Mouse (Mus musculus): ENCODE measurements around the gene Tnrc6b.

Tnrc6b gene

DNA sequence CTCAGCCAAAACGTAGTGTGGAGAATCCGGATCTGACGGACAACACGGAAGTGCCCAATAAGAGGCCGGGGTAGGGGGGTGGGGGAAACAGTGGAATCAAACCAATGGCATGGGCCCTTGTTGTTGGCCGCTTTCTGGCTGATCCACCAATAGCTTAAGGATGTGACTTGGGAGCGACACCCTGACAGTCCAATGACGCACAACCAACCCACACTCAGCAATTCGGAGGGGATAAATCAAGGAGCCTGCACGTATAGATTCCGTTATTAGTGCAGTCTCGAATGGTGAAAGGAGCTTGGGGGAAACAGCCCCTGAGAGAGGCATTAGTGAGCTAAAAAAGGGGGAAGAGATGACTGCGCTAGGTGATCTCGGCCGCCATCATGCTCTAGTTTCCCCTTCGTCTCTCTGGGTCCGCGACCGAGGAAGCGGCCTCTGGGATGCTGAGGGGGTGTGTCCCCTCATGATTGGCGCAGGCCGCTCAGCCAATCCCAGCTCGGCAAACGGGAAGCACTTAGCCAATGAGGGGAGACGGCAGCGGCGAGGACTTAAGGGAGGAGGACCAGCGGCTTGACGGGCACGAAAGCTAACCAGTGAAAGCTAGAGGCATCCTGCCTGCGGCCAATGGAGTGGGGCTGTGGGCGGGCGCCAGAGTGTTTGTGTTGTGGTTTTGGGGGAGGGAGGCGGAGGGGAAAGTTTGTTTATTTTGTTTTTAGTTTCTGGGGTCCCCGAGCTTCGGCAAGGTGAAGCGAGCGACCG lies at the start of gene Tnrc6b:
TSS of gene Tnrc6b (plus strand) at position 706 of the 756 bp plus-strand sequence.
- DNase-seq (ENCODE audit: inconsistent age in 2 of 2, low spot score in 1 of 2), result peak; percentile 99 to 100

DNA sequence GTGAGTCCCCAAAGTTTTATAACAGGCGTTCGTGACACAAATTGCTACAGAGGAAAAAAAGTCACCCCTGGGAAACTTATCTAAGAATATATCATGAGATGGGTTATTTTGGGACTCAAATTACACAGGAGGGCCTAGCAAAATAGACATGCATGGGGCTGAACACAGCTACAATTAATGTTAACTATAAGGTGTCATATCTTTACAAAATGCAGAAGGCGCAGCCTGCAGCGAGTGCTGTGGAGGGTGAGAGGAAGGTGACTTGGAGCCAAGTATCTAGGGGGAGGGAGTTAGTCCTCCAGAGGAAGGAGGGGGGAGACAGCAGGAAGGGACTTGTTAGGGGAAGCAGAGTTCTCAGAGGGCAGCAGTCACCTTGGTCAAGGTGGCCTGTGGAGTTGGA lies 46.7 kb upstream of the Tnrc6b start:
- DNase-seq (ENCODE audit: inconsistent age in 2 of 2, low spot score in 1 of 2), result no peak

DNA sequence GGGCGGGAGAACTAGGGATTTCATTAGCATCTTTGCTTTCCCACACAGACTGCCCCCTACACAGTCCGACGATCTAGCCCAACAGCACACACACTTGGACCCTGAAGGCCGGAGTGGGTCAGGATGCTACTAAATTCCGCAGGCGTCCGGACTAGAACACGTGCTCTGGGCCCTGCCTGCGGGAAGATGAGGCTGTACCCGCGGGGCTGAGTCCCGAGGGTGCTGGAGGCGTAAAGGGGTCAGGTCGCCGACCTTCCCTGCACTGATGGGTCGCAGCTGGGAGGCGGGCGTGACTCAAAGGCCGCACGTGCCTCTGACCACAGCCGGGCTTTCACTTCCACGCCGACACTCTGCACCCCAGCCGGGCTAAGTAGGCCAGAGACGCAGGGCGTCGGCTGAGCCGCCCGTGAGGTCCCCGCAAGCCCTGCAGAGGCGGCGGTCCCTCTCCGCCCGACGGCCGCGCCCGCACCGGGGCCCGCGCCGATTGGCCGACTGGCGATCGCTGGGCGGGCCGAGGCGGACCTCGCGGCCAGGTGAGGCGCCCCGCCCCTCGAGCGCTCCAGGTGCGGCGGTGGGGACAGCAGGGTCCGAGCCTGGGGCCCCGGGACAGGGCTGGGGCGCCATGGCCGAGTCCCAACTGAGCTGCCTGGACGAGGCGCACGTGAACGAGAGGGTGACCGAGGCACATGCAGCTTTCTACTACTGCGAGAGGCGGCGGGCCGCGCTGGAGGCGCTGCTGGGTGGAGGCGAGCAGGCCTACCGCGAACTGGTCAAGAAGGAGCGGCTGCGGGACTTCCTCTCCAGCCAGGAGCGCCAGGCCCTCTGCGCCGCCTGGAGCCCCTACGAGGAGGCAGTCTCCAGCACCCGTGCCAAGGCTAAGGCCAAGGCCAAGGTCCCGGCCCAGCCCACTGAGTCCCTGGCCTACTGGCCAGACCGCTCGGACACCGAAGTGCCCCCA lies 39.5 kb upstream of the Tnrc6b start, which contains the start of gene Fam83f:
TSS of gene Fam83f (plus strand) at position 553 of the 958 bp plus-strand sequence.
- peak; percentile 34 to 65 for DNase-seq (ENCODE audit: inconsistent age in 2 of 2, low spot score in 1 of 2)

DNA sequence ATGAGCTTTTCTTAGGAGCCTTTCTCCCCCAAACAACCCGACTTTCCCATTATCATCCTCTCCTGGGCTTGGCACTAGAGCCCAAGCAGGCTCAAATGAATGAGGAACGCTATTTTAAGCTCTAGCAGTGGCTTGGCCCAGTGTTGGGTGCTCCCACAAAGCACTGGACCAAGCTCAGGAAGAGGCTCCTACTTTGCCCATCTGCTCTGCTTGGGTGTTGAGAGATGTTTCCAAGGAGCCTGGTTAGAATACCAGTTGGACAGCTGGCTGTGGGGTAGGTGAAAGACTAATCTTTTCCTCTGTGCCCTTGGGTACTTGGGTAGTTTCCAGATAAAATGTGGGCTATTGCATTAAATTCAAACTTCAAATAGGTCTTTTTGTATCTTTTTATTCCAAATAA lies 38.3 kb upstream of the Tnrc6b start:
- DNase-seq (ENCODE audit: inconsistent age in 2 of 2, low spot score in 1 of 2), result no peak

DNA sequence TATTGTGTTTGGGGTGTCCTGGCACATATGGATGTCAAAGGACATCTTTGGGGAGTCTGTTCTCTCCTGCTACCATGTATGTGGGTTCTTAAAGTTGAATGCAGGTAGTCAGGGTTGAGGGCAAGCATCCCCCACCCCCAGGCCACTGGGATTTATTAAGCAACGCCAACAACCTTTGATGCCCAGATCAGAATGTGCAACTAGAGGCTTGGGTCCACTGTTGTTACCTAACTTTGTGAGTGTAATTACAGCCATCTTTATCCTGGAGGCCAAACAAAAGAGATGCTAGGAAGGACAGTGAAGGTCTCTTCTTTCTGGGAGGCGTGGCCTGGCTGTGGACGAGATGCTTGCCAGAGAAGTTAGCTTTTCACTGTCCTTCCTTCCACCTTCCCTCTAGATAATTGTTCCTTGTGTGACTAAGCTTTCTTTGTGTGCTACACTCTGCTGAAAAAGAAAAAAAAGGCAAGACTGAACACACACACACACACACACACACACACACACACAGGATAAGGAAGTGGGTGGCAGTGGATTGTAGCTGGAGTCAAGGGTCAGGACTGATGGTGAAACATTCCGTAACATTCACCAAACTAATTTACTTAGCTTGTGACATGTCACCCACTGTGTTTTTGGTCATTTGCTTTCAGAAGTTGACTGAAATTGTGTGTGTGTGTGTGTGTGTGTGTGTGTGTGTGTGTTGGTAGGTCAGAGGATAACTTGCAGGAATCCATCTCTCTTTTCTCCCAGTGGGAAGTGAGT lies 37.6 kb upstream of the Tnrc6b start:
- DNase-seq (ENCODE audit: inconsistent age in 2 of 2, low spot score in 1 of 2), result no peak

- no peak for DNase-seq (ENCODE audit: inconsistent age in 2 of 2, low spot score in 1 of 2)
These were observed 36.4 kb upstream of the Tnrc6b start for GRCm38 (mm10) chr15:80674700-80675099.

- no peak for DNase-seq (ENCODE audit: inconsistent age in 2 of 2, low spot score in 1 of 2)
These were observed 31.4 kb upstream of the Tnrc6b start for GRCm38 (mm10) chr15:80679515-80680215.

- no peak for DNase-seq (ENCODE audit: inconsistent age in 2 of 2, low spot score in 1 of 2)
These were observed 30.6 kb upstream of the Tnrc6b start for GRCm38 (mm10) chr15:80680347-80681030.

DNA sequence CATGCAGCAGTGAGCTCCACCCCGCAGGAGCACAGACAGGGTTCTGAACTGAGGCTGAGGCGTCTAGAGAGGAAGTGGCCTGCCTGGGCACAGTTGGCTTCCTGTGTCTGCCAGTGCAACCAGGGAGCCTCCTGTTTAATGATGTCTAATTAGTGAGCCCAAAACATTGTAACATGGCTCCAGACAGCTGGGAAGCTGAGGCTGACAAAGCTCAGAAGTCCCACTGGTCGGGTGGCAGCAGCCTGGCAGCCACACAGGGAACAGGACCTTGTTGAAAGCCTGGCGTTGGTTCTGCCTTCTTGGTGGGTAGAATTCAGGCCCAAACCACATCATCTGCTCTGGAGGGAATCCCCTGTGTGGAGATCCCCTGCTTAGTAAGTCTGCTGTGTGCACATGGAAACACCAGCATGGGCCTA lies 29.6 kb upstream of the Tnrc6b start:
- DNase-seq (ENCODE audit: inconsistent age in 2 of 2, low spot score in 1 of 2), result no peak

DNA sequence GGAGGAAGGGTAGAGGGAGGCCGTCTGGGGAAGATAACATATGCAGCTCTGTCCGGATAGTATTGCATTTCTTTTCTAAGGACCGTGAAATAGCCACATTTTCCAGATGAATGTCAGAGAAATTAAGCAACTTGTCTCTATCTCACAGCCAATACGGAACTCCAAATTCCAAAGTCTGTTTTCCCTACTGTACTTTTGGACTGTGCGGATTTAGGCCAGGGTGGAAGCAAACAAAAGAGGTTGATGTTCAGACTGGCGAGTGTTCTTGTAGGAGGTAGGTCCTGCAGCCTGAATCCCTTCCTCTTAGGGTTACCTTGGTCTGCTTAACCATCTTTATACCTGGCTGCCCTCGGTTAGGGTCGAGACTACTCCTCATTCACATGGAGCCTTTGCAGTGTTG lies 28.8 kb upstream of the Tnrc6b start:
- DNase-seq (ENCODE audit: inconsistent age in 2 of 2, low spot score in 1 of 2), result no peak

DNA sequence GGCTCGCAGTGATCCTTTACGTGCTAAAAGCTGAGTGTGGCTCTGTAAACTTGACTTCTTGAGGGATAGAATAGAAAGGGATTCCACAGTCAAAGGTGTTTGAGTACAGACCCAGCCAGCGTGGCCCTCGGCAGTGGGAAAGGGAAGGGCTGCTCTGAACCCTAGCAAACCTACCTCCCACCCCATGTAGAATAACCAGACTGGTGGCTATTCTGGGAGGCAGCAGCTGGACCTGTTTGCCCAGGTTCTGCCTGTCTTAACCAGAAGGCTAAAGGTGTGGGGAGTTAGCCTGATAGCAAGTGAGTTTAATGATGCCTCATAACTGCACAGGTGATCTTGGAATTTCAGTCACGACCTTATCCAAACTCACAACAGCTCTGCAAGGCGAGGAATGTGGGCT lies 28.0 kb upstream of the Tnrc6b start:
- no peak for DNase-seq (ENCODE audit: inconsistent age in 2 of 2, low spot score in 1 of 2)

DNA sequence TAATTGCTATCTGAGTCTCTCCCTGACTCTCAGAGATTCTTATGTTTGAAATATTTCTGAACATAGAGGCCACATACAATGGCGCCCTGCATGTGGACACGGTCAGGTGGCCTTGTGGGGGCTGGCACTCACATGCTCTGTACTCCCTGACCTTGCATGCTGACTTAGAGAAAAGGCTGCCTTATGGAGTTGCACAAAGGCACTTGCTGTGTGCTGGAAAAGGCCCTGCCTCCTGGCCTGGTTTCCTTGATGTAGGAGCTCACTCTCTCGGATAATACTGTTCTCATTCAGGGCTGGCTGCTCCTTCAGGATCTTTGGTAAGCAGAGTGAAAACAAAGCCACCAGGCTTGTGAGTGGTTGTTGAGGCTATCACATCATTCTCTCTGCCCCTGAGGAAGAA lies 27.1 kb upstream of the Tnrc6b start:
- no peak for DNase-seq (ENCODE audit: inconsistent age in 2 of 2, low spot score in 1 of 2)

- no peak for DNase-seq (ENCODE audit: inconsistent age in 2 of 2, low spot score in 1 of 2)
These were observed 26.1 kb upstream of the Tnrc6b start for GRCm38 (mm10) chr15:80684786-80685602.

DNA sequence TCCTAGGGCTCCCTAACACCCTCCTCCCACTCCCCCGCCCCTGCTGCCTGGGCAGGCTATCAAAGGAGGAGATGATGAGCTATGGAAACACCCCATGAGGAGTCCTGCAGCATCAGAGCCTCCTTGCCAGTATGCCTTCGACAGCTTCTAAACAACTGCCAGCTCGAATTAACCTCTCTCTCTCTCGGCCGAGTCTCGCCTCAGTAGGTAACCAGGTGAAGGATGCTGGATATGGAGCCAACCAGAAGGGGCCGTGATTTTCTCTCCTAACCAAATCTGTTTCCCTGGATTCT lies 25.6 kb upstream of the Tnrc6b start:
- no peak for DNase-seq (ENCODE audit: inconsistent age in 2 of 2, low spot score in 1 of 2)

- DNase-seq (ENCODE audit: inconsistent age in 2 of 2, low spot score in 1 of 2), result no peak
These were observed 22.6 kb upstream of the Tnrc6b start for GRCm38 (mm10) chr15:80688536-80688935.

- DNase-seq (ENCODE audit: inconsistent age in 2 of 2, low spot score in 1 of 2), result no peak
These were observed 17.6 kb upstream of the Tnrc6b start for GRCm38 (mm10) chr15:80693492-80693891.

- DNase-seq (ENCODE audit: inconsistent age in 2 of 2, low spot score in 1 of 2), result peak; percentile 50 to 82
These were observed 16.8 kb upstream of the Tnrc6b start for GRCm38 (mm10) chr15:80694125-80694910.

DNA sequence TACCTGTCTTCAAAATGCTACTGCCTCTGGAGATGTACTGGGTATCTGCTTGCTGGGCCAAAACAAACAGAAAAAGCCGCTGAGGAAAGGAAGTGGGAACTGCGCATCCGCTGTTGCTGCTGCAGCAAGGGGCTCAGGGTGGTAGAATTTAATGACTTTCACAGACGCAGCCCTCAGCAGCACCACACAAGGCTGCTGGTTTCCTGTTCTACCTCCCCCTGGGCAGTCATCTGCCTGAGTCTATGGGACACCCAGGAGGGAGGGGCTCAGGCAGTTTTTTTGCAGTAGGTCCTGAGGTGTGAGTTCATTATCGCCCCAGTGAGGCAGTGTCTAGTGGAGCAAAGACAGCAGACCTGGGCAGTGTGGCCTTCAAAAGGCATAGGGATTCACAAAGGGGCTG lies 13.5 kb upstream of the Tnrc6b start:
- no peak for DNase-seq (ENCODE audit: inconsistent age in 2 of 2, low spot score in 1 of 2)

Data from adrenal gland, adult (tissue).